Mouse (Mus musculus): ENCODE results near the gene Hoxb8. TPM values are rescaled to one million over a fixed set of nuclear protein-coding genes. Genes with fewer than 3 reads are reported as not detected.

Hoxb8 gene
- total RNA-seq, 2 experiments from 2014 or later: not detected

- ATAC-seq (ENCODE audit: poor library complexity, severe bottlenecking): peak; percentile 89
These were observed 30.1 kb downstream of the Hoxb8 start for GRCm38 (mm10) chr11:96311520-96312417.

GRCm38 (mm10) chr11:96313134-96313533, 31.4 kb downstream of the Hoxb8 start:
- no peak for ATAC-seq (ENCODE audit: poor library complexity, severe bottlenecking)

- ATAC-seq (ENCODE audit: poor library complexity, severe bottlenecking): no peak
These were observed 32.2 kb downstream of the Hoxb8 start for GRCm38 (mm10) chr11:96313806-96314428.

- peak; percentile 26 for ATAC-seq (ENCODE audit: poor library complexity, severe bottlenecking)
These were observed 33.1 kb downstream of the Hoxb8 start for GRCm38 (mm10) chr11:96314671-96315343.

- no peak for ATAC-seq (ENCODE audit: poor library complexity, severe bottlenecking)
These were observed 33.6 kb downstream of the Hoxb8 start for GRCm38 (mm10) chr11:96315344-96315681.

GRCm38 (mm10) chr11:96316696-96317607, 35.2 kb downstream of the Hoxb8 start:
- no peak for ATAC-seq (ENCODE audit: poor library complexity, severe bottlenecking)

DNA sequence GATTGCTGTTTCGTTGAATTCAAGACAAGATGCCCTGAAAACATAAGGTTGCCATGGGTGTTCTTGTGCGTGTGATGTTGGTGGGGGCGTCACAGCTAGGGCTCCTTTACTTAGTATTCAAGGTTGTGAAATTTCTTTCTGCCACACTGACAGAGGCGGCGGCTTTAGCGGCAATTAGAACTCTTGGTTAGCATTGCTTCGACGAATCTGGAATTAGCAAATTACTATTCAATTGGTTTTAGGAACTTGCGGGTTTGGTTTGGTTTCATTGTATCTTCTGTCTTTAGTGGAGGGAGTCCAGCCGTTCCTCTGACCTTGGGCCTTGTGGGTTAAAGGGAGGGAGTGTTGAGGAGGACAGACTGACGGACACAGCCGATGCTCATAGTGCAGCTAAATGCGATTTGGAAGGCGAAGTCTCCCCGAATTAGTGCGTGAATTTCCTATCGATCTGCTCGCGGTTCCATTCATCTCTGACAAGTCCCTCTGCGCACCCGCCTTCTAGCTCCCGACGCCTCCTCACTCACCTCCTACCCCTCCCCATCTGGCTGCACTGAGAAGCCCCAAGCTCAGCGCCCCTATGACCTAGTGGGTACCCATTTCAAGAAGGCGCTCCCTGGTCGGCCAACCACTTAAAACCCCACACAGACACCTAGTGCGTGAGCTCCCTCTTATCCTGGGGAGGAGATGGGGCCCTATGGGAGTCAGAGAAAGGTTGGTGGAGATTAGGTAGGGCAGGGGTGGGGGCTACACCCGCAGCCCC, 36.1 kb downstream of the Hoxb8 start, which contains the start of gene Hoxb4:
TSS of gene Hoxb4 (plus strand) at position 660 of the 760 bp plus-strand sequence.
- ATAC-seq (ENCODE audit: poor library complexity, severe bottlenecking): peak; percentile 25

GRCm38 (mm10) chr11:96318368-96319070, 36.8 kb downstream of the Hoxb8 start:
- ATAC-seq (ENCODE audit: poor library complexity, severe bottlenecking): peak; percentile 75

DNA sequence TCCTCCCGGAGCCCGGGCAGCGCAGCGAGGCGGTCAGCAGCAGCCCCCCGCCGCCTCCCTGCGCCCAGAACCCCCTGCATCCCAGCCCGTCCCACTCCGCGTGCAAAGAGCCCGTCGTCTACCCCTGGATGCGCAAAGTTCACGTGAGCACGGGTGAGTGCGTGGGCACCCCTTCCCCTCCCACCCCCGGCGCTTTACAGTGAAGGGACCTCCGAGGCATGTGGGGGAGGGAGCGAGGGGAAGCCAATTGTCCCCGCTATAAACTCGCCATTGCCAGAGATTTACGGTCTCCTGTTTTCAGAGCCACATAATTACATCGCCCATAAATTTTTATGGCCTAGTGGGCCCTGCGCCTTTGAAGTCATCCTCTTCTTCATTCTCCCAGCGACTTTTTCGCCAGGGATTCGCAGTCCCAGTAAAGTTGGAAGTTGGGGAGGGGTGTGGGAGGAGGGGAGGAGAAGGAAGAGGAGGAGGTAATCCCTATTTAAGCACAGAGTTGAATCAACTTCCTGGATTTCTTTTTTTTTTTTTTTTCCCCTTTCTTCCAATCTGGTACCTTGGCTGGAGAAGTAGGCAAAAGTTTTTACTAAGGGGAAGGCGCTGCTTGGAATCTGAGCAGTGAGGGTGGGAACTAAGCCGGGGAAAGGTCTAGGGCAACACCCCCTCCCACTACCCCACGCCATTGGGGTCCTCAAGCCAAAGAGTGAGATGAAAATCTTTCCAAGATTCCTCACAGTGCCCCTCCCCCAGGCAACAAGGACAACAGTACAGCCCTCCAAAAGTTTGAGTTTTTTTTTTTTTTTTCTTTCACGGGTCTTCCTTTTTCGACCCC, 37.6 kb downstream of the Hoxb8 start:
- ATAC-seq (ENCODE audit: poor library complexity, severe bottlenecking): no peak

DNA sequence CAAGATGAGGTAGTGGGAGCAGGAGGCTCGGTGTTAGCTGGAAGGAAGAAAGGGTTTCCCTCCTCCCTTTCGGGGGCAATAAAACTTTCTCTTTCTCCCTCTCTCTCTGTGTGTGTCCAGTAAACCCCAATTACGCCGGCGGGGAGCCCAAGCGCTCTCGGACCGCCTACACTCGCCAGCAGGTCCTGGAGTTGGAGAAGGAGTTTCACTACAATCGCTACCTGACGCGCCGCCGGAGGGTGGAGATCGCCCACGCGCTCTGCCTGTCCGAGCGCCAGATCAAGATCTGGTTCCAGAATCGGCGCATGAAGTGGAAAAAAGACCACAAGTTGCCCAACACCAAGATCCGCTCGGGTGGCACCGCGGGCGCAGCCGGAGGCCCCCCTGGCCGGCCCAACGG, 38.2 kb downstream of the Hoxb8 start:
- ATAC-seq (ENCODE audit: poor library complexity, severe bottlenecking): peak; percentile 47

- ATAC-seq (ENCODE audit: poor library complexity, severe bottlenecking): no peak
These were observed 39.0 kb downstream of the Hoxb8 start for GRCm38 (mm10) chr11:96320688-96321087.

GRCm38 (mm10) chr11:96321846-96322245, 40.1 kb downstream of the Hoxb8 start:
- ATAC-seq (ENCODE audit: poor library complexity, severe bottlenecking): no peak

DNA sequence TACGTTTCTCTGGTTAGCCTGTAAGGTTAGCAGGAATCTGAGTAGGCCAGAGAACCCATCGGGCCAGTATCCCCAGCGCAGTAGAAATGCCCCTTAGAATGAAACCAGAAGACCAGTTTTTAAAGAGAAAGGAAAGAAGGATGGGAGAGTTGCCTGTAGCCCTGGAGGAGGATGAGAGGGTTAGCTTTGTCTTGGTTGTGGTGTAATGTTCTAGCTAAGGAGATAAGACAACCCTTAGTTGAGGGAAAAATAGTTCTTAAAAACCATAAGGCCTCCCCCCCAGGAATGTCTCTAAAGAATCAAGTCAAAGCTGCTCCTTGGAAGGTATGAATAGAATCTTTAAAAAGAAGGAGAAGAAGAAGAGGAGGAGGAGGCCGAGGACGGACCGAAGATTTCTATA, 41.0 kb downstream of the Hoxb8 start:
- no peak for ATAC-seq (ENCODE audit: poor library complexity, severe bottlenecking)

GRCm38 (mm10) chr11:96323154-96323553, 41.4 kb downstream of the Hoxb8 start, which contains the start of gene Hoxb3:
Gene Hoxb3, plus strand, starts transcription at chr11:96323326.
- ATAC-seq (ENCODE audit: poor library complexity, severe bottlenecking): no peak

DNA sequence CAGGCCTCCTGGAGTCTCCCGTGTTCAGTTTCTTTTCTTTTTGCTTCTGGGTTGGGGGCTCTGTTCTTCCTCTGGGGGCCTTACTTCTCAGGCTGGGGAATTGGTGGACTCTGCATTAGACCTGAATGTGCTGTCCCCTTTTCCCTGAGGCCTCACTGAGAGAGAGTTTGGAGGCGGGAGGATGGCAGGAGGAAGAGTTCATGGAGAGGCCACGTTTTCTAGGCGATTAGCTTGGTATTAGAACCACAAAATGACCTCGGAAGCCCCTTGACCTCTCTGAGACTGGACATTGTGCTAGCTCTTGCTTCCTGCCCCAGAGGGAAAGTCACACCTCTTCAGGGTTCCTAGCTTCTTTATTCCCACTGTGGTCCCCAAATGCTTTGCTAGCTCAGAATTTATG, 42.4 kb downstream of the Hoxb8 start:
- ATAC-seq (ENCODE audit: poor library complexity, severe bottlenecking): no peak

DNA sequence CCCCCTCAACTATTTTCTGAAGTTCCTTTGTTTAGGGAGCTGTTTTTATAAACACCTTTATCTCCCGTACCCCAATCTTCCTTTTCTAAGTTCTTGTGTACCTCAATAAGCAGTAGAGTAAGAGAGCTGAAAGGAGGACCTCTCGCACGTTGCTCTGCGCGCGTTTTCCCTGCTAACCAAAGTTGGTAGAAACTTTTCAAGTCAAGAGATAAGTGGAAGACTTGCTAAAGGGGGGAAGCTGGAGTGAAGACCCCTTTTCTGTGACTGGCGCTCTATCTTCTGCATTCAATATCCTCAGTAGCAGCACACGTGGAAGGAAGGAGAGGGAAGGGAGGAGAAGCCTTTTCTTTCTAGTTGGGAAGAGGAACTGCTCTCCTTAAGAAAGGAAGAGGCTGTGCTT, 43.3 kb downstream of the Hoxb8 start:
- no peak for ATAC-seq (ENCODE audit: poor library complexity, severe bottlenecking)

- no peak for ATAC-seq (ENCODE audit: poor library complexity, severe bottlenecking)
These were observed 44.1 kb downstream of the Hoxb8 start for GRCm38 (mm10) chr11:96325747-96326212.

GRCm38 (mm10) chr11:96326705-96327104, 45.0 kb downstream of the Hoxb8 start:
- no peak for ATAC-seq (ENCODE audit: poor library complexity, severe bottlenecking)
